Mouse (Mus musculus): ENCODE data around the gene Pofut2.

Pofut2 gene

DNA sequence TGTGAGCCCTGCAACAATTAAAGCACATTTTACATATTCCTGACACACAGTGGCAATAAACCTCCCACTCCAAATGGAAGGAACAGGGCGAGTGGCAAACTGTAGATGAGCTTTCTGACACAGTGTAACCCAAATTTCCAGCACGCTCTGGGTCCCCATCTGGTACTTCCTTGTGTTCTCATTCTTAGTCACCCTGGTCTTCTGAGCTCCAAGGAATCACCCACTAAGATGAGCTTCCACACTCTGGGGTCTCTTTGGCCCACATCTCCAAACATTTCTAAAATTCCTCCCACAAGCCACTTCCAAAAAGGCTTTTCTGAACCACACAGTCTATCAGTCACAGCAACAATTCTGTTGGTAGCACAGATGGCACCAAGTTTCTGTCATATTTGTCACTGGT, 56.7 kb downstream of the Pofut2 start:
- TF ChIP-seq GATA4 (IDR thresholded peaks at IDR 0.05; ENCODE audit: insufficient replicate concordance, low read length), result no peak
